Mouse (Mus musculus) intestine, embryonic 16.5 days (tissue): ENCODE measurements around the gene Cul1. TPM values are rescaled to one million over a fixed set of nuclear protein-coding genes. Genes with fewer than 3 reads are reported as not detected.

Experiments used
- ATAC-seq: fragments of 200-750 bp; cut with Nextera tagmentation; 2 replicates; pipeline ENCODE4 v1.8.0; 2017; ENCODE audit warnings: moderate TSS enrichment, moderate library complexity
- H3K27ac ChIP-seq: fragments of 300-500 bp; sonication (generic); 2 replicates; pipeline ENCODE4 v1.5.1; 2014; ENCODE audit warnings: mild to moderate bottlenecking, low read length
- H3K27me3 ChIP-seq: fragments of 300-500 bp; sonication (generic); replicated peaks from 2 replicates; pipeline ENCODE4 v1.6.1; 2014; ENCODE audit warnings: low read length, control low read depth, mixed read lengths; ENCODE audit not compliant: control insufficient read depth, insufficient read depth
- H3K36me3 ChIP-seq: fragments of 300-500 bp; sonication (generic); 2 replicates; pipeline ENCODE4 v1.6.1; 2014; ENCODE audit warnings: low read length, control low read depth; ENCODE audit not compliant: control insufficient read depth, insufficient read depth
- H3K4me1 ChIP-seq: fragments of 300-500 bp; sonication (generic); 2 replicates; pipeline ENCODE4 v1.6.1; 2014; ENCODE audit warnings: low read length, control low read depth, mixed read lengths; ENCODE audit not compliant: control insufficient read depth, insufficient read depth
- H3K4me2 ChIP-seq: fragments of 300-500 bp; sonication (generic); 2 replicates; pipeline ENCODE4 v1.6.1; 2014; ENCODE audit warnings: low read depth, low read length, control low read depth
- H3K4me3 ChIP-seq: fragments of 300-500 bp; sonication (generic); 2 replicates; pipeline ENCODE4 v1.5.1; 2014; ENCODE audit warnings: mild to moderate bottlenecking, low read length
- H3K9ac ChIP-seq: fragments of 300-500 bp; sonication (generic); 2 replicates; pipeline ENCODE4 v1.6.1; 2014; ENCODE audit warnings: low read depth, low read length
- H3K9me3 ChIP-seq: fragments of 300-500 bp; sonication (generic); 2 replicates; pipeline ENCODE4 v1.6.1; 2016; ENCODE audit warnings: low read length, control low read depth; ENCODE audit not compliant: control insufficient read depth
- WGBS: fragments of 180-500 bp; shearing (Covaris S2); extraction: QIAGEN DNeasy Blood & Tissue Kit; methylation state at CpG from one replicate; pipeline ENCODE4 v1.1.7; 2014; 5-methylcytosine and 5-hydroxymethylcytosine counted together
- polyA plus RNA-seq: library from polyadenylated mRNA; unstranded; fragments of >200 nt; fragmentation: Nextera tagmentation; extraction: Ambion mirVana; gene quantifications from 2 replicates; pipeline ENCODE4 v1.2.1, GENCODE M21; 2015

Cul1 gene
- polyA plus RNA-seq, 1 experiment from 2014 or later, result 97.6 TPM

DNA sequence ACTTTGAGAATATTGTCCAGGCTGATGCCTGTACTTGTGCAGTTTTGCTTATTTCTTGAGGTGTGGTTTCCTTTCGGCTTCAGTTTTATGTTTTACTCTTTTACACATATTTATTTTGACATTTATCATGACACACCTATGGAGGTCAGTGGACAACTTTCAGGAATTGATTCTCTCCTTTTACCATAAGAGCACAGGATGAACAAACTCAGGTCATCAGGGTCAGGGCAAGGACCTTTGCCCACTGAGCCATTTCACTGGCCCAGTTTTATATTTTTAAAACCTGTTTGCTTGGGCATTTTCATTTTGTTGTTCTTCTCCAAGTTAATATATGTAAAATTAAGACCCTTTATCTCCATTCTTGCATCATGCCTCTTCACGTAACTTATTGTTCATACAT lies 13.3 kb downstream of the Cul1 start:
- Histone ChIP-seq H3K4me1 (peaks cover 4% of the 10 kb centered on the region), H3K27ac (no peak overlapping the region), H3K27me3 (no peaks in the 10 kb centered on the region), H3K9me3 (no peaks in the 10 kb centered on the region; the same call in 1 of the 2 replicates), H3K9ac (no peak overlapping the region), H3K4me2 (no peak overlapping the region), H3K4me3 (no peak overlapping the region), H3K36me3 (no peaks in the 10 kb centered on the region)
- WGBS, result 93% methylated on average over 2 of the region's 2 CpGs
- ATAC-seq, result no peak

DNA sequence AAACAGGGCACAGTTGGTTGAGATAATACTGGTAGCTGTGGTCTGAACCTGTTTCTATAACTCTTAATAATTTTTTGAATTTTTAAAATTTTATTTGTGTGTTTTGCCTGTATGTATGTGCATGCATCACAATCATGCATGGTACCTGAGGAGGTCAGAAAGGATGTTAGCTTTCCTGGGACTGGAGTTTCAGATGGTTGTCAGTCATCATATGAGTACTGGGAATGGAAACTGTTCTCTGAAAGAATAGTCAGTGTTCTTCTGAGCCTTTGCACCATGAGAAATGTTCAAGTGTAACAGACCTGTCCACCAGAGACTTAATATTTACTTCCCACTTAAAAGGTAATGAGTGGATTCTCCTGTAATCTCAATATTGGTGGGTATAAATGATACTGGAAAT lies 13.9 kb downstream of the Cul1 start:
- Histone ChIP-seq H3K9me3 (no peaks in the 10 kb centered on the region; the same call in 1 of the 2 replicates), H3K36me3 (no peaks in the 10 kb centered on the region), H3K9ac (no peak overlapping the region), H3K27ac (no peak overlapping the region), H3K4me3 (no peak overlapping the region), H3K27me3 (no peaks in the 10 kb centered on the region), H3K4me1 (peaks cover 7% of the 10 kb centered on the region), H3K4me2 (no peak overlapping the region)
- no peak for ATAC-seq

DNA sequence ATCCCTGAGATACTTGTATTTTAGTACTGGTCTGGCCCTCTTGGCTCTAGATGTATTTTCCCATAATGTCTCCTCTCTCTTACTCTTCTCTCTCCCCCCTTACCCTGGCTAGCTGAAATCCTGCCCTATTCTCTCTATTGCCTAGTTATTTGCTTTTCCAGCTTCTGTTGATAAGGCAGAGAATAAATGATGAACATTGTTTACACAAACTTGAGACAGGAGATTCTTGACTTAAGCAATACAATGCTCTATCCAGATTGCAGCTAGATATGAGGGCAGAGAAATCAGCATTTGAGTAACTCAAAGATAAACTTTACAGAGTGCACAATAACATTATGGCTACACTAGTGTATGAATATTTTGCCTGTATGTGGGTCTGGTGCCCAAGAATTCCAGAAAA lies 16.6 kb downstream of the Cul1 start:
- H3K27ac ChIP-seq, result no peak overlapping the region
- H3K4me2 ChIP-seq, result no peak overlapping the region
- H3K9me3 ChIP-seq, result no peaks in the 10 kb centered on the region; the same call in 1 of the 2 replicates
- H3K9ac ChIP-seq, result no peak overlapping the region
- H3K36me3 ChIP-seq, result no peaks in the 10 kb centered on the region
- no peak overlapping the region for H3K4me3 ChIP-seq
- no peak for ATAC-seq
- H3K4me1 ChIP-seq, result peaks cover 7% of the 10 kb centered on the region; the same call in 1 of the 2 replicates
- H3K27me3 ChIP-seq, result no peaks in the 10 kb centered on the region

DNA sequence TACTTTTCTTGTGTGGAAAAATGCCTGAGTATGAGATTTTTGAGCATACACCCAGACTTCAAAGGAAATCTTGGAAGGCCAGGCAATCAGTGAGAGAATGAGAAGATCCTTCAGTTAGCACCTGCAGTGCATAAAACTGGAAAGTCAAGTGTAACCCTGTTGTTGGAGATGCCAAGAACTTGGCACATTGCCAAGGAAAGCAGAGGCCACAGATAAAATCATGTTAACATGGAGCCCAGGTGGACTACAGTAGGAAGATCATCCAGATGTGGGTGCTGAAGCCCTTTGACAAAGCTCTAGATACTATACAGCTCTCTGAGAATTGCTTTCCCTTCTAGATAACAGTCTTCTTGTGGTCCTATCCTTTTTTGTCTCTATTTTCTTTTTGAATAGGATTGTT lies 19.2 kb downstream of the Cul1 start:
- ATAC-seq, result peak; percentile 58
- Histone ChIP-seq H3K36me3 (no peaks in the 10 kb centered on the region), H3K27me3 (no peaks in the 10 kb centered on the region), H3K4me1 (peaks cover 7% of the 10 kb centered on the region; the same call in 1 of the 2 replicates), H3K9me3 (no peaks in the 10 kb centered on the region; the same call in 1 of the 2 replicates), H3K4me2 (no peak overlapping the region), H3K4me3 (no peak overlapping the region), H3K27ac (no peak overlapping the region), H3K9ac (no peak overlapping the region)

DNA sequence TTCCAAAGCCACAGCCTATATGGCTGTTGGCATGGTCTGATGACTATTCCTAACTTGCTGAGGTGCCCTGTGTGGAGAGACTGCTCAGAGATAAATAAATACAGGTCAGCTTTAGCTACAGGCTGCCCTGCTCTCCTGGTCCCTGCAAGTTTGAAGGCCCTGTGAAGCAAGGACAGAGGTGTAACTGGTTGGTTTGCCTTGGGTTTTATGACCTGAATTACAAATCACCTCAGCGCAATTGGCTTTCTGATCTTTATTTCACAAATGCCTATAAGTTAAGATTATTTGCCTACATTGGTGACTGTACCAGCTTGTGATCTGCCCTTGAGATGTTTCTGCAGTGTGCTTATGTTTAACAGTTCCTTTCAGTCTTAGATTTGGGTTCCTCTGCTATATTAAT lies 28.8 kb downstream of the Cul1 start:
- H3K9ac ChIP-seq, result no peak overlapping the region
- 64% methylated on average over 1 of the region's 1 CpGs for whole genome bisulfite sequencing
- no peak overlapping the region for H3K4me3 ChIP-seq
- H3K9me3 ChIP-seq, result no peaks in the 10 kb centered on the region
- H3K36me3 ChIP-seq, result no peaks in the 10 kb centered on the region
- ATAC-seq, result peak; percentile 31; the same call in 1 of the 2 replicates
- no peaks in the 10 kb centered on the region for H3K27me3 ChIP-seq
- H3K4me2 ChIP-seq, result no peak overlapping the region
- H3K27ac ChIP-seq, result no peak overlapping the region
- peaks cover 12% of the 10 kb centered on the region; the same call in 1 of the 2 replicates for H3K4me1 ChIP-seq

DNA sequence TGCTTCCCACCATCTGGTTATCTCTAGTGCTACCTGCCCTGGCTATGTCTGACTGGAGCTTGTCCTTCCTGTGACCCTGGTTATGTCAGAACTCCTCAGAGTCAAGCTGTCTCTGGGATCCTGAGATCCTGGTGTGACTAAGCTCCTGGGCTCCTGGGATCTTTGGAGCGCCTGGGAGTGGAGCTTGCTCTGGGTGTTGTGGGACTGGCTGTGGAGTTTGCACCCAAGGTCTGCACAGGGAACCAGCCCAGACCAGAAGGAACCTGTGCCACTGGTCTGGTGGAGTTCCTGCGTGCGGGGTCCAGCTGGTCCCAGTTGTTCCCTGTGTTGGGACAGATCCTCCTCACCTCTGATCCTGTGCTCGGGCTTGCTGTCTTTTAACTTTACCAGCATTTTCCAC lies 41.4 kb downstream of the Cul1 start:
- no peaks in the 10 kb centered on the region for H3K9me3 ChIP-seq
- no peak overlapping the region for H3K27ac ChIP-seq
- no peaks in the 10 kb centered on the region for H3K36me3 ChIP-seq
- no peak overlapping the region for H3K9ac ChIP-seq
- ATAC-seq, result peak; percentile 92
- no peaks in the 10 kb centered on the region for H3K27me3 ChIP-seq
- H3K4me3 ChIP-seq, result no peak overlapping the region
- peaks cover 3% of the 10 kb centered on the region; the same call in 1 of the 2 replicates for H3K4me1 ChIP-seq
- 70% methylated on average over 4 of the region's 4 CpGs for WGBS
- no peak overlapping the region for H3K4me2 ChIP-seq

DNA sequence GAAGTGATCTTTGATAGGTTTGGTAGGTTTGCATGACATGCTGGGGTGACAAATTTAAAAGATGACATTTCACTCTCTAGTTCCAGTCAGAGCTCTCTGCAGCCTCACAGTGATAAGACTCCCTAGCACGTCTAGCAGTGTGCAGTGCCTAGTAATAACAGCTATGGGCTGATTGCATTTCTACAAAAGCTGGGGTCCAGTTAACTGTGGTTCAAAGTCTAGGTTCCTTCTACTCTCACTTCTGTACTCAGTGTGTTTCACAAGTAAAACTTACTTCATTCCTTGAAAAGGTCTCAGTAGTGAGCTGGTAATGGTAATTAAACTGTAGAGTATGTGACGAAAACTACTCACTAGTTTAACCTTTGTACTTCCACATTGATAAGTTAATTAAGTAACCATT lies 66.8 kb downstream of the Cul1 start:
- Histone ChIP-seq H3K36me3 (peaks cover 20% of the 10 kb centered on the region), H3K9ac (no peak overlapping the region), H3K27ac (no peak overlapping the region), H3K4me3 (no peak overlapping the region), H3K9me3 (no peaks in the 10 kb centered on the region), H3K4me2 (no peak overlapping the region), H3K27me3 (no peaks in the 10 kb centered on the region), H3K4me1 (no peaks in the 10 kb centered on the region)
- 65% methylated on average over 2 of the region's 2 CpGs for WGBS
- ATAC-seq, result peak; percentile 74

DNA sequence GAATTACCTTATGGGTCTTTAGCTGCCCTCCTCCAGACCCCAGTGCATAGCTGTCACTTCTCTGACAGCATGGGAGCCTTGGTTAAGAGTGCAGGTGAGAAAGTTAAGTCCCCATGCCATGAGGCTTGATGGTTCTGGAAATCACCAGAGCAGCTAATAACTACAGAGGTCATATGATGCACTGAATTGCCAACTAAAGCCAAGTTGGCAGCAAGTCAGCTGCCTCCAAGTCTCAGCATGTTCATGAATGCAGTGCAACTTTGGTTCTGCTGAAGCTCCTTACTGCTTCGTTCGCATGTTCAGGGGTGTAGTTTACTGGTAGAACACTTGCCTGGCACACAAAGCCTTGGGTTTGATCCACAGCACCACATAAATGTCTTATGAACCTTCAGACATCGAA lies 69.2 kb downstream of the Cul1 start:
- H3K27ac ChIP-seq, result no peak overlapping the region
- H3K9me3 ChIP-seq, result no peaks in the 10 kb centered on the region
- H3K36me3 ChIP-seq, result peaks cover 27% of the 10 kb centered on the region
- H3K4me3 ChIP-seq, result no peak overlapping the region
- WGBS, result 97% methylated on average over 3 of the region's 3 CpGs
- no peak for ATAC-seq
- H3K4me1 ChIP-seq, result no peaks in the 10 kb centered on the region
- H3K27me3 ChIP-seq, result no peaks in the 10 kb centered on the region
- no peak overlapping the region for H3K4me2 ChIP-seq
- no peak overlapping the region for H3K9ac ChIP-seq

DNA sequence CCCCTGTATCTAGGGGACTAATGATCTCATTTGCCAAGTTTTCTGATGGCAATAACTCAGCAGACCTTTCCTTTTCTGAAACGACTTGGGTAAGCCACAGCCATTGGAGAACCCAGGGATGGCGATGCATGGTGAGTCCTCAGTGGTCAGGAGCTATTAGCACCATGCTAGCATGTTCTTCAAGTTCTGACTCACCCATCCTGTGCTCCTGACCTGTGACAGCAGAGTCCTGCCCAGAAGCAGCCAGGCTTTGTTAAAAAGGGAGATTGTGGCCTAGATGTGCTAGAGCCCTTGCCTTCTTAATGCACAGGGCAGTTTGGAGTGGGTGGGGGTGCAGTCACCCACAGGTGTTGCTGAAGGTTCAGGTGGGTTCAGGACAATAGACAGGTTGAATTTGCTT lies 71.8 kb downstream of the Cul1 start:
- peaks cover 25% of the 10 kb centered on the region for H3K36me3 ChIP-seq
- H3K27ac ChIP-seq, result no peak overlapping the region
- no peak overlapping the region for H3K4me3 ChIP-seq
- H3K4me1 ChIP-seq, result no peaks in the 10 kb centered on the region
- no peaks in the 10 kb centered on the region for H3K27me3 ChIP-seq
- H3K9me3 ChIP-seq, result no peaks in the 10 kb centered on the region
- no peak for ATAC-seq
- no peak overlapping the region for H3K4me2 ChIP-seq
- no peak overlapping the region for H3K9ac ChIP-seq
- 83% methylated on average over 2 of the region's 2 CpGs for WGBS

DNA sequence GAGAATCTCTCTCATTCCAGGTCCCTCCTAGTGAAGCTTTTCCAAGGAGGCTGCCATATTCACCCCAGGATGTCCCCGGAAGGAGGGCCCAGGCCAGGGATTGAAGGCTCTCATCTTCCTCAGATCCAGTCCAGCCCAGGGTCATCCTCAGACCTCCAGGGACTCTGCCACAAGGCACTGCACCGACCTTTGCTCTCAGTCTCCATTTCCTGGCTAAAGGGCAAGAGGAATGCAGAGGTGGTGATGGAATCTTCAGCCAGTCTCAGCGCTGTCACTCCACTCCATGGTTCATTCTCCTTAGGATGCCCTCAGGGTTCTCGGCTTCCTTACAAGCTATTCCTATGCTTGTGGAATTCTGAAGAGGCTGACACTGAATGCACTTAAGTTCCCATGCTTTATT lies 73.2 kb downstream of the Cul1 start:
- Histone ChIP-seq H3K27ac (no peak overlapping the region), H3K36me3 (peaks cover 25% of the 10 kb centered on the region), H3K4me3 (no peak overlapping the region), H3K4me1 (no peaks in the 10 kb centered on the region), H3K9me3 (no peaks in the 10 kb centered on the region), H3K9ac (no peak overlapping the region), H3K27me3 (no peaks in the 10 kb centered on the region), H3K4me2 (no peak overlapping the region)
- no peak for ATAC-seq
- WGBS, result 74% methylated on average over 4 of the region's 4 CpGs
